Mouse (Mus musculus) gastrocnemius, postnatal 36 days (tissue): ENCODE measurements around the gene Farsb. TPM values are rescaled to one million over a fixed set of nuclear protein-coding genes. Genes with fewer than 3 reads are reported as not detected.

Experiments
- DNase-seq, 2 experiments: peaks; one replicate each; pipeline ENCODE4 v3.0.0; 2022
- intact Hi-C: fragments of 180-260 bp; cut with DNase I; formaldehyde crosslinking; loops from one replicate; pipeline ENCODE4 v1.15.1; 2025
- total RNA-seq, 2 experiments: library from RNA; stranded (reverse); gene quantifications; 2 replicates each; pipeline ENCODE4 v1.2.3; 2021

The Farsb gene
- total RNA-seq, 2 experiments from 2014 or later, result 46.8 to 54.3 TPM

DNA sequence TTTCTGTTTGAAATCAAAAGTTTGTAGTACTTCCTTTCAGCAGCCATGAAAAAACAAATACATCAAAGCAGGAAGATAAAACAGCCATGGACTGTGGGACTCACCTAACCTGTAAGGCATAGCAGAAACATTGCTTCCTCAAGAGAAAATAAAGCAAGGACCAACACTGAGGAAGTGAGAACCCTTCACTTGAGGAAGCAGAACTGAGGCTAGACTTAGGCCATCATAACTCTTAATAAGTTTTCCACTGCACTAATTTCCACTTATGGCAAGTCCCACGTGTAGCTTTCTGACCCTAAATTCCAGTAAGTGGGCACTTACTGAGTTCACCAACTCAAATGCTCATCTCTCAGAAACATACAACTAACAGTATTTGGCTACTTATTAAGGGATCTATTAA, 1.4 kb upstream of the Farsb start:
- intact Hi-C loops, result no loop called here
- no peak for DNase-seq

DNA sequence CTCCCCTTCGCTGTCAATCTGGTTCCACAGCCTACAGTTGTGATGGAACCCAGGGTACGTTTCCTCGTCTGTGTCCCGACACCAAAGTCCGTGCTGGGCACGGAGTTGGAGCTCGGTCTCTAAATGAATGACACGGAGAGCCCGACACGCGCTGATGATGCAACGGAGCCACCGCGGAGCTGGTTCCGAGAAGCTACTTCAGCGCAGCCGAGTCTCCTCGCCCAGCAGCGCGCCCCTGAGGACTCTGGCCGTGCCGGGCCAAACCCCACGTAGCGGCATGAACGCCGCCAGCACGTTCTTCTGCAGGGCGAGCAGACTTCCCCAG, 308 bp downstream of the Farsb start:
- DNase-seq, result no peak
- intact Hi-C loops, result no loop called here

DNA sequence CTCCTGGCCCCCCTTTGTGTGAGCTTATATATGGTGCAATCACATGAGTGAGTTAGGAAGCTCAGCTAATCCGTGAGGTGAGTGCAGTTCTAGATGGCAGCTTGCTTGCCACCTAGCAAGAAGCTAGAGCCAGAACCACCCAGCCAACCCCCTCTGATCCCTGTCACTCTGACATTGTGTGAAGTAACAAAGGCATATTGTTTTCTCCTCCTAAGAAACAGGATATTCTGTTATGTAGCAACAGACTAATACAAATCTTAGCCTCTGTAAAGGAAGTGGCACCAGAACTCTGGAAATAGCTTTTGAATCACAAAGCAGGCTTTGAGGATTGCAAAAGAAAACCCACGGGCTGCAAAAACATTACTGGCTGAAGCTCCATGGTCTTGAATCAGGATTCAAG, 4.3 kb downstream of the Farsb start:
- intact Hi-C loops, result no loop called here
- DNase-seq, result no peak

DNA sequence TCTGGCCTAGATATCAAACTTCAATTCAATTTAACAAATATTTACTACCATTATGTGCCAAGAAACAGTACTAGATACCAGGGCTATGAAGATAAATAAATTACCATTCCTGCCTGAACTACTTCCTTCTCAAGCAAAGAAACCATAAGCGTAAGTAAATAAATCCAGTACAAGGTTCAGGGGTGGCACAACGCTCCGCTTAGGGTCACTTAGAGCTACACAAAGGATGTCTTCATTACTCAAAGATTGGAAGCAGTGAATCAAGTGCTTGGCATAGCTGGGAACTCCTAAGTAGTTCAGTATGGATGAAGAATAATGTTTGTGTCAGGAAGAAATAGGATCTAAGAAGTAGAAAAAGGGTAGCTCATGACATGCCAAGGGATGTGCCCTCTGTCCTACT, 5.3 kb downstream of the Farsb start:
- intact Hi-C loops, result no loop called here
- no peak for DNase-seq

DNA sequence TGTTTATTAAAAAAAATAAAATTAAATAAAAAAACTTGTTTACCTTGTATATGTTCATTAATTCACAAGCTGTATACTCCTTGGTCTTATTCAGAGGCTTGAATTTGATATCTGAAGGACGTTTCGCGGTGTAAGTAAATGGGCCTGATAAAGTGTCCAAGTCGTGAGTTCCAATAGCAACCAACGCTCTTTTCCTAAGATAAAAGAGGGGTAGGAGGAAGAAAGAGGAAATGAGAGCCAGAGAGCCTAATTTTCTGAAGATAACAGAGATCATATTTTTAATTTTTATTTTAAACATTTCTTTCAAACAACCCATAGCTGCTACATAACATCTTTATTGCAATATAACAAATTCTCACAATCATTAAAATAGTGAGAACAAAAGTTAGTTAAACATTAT, 16.3 kb downstream of the Farsb start:
- intact Hi-C loops, result no loop called here
- DNase-seq, result no peak

DNA sequence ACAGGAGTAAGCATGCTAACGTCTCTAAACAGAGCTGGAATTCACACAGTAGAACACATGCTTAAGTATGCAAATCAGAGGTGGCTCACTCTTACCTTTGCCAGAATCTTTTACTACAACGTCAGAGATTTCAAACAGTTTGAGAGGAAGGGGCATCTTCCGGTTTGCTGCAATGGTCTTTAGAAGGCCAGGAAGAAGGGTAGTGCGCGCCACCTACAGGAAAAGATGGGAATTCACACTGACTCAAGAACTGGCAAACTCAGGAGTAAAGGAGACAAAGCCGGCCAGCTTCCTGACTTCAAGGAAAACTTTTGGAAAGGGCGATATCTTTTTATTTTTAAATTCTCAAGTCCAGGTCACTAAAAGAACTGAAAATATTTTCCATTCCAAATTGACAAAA, 34.0 kb downstream of the Farsb start:
- no peak for DNase-seq
- intact Hi-C loops, result loop anchor here (2.0 kb wide), 1 partner anchor 476 kb away; no protein-coding TSS in a partner anchor

DNA sequence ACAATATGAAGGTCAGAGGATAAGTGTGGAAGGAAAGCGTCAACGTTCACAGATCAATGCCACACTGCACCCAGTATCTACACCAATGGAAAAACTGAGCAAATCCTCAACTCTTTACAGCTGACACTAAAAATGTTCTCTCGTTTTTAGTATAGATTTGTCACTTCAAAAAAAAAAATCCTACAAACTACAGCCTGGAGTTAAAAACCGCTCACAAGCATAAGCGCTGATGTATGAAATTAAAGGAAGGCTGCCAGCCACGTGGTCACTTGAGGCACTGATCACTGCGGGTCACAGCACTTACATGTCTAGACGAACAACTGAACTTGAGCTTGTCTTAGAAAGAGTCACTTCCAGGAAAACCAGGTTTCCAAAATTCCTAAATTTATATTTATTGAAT, 34.8 kb downstream of the Farsb start:
- intact Hi-C loops, result loop anchor here (2.0 kb wide), 1 partner anchor 475 kb away; no protein-coding TSS in a partner anchor
- DNase-seq, result no peak

DNA sequence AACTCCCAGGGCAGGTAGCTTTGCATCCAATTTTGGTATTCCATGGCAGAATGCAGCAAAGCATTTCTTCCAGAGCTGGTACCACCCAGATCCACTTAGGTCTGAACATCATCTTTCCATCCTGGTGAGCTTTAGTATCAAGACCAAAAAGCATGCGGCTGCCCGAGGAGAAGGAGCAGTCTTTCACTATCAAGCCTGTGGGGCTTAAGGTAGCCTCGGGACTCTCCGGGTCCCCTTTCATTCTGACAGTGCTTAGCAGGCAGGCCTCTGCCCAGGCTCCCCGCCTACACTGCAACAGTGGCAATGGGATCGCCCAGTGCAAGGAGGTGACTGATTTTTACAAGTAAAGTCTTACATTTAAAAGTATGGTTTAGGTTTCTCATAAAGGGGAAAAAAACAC, 36.2 kb downstream of the Farsb start:
- DNase-seq, result no peak
- intact Hi-C loops, result no loop called here

DNA sequence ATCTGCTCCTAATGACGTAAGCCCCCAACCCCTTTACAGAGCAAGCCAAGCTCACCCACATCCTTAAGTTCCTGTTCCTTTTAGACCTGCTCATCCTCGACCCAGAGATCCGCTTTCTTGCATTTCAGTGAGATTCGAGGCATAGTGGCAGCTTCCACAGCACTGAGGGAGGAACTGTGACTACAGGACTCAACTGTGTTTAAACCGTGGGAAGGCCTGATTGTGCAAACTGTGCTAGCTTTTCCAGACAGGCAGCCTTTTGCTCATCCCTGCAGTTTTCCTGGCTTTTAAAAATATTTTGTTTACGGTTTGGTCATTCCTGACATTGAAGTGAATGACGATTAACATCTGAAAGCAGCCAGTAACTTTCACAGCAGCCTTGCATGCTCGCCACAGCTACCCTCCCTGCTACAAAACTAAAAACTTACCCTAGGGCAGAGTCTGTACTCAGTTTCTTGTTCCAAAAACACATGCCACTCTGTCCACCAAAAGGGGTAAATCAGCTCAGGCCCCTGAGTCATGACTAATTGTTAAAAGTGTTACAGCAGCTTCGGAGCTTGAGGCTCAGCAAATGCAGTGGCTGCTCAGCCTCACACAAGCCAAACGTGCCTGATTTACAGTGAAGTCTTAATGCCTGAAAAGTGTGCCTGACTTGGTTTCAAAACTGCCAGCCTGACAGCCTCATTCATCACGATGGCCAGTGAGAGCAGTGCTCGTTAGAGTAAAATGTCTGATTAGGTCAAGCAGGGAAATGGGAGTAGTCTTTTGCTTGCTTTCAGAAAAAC, 37.4 kb downstream of the Farsb start:
- intact Hi-C loops, result no loop called here

DNA sequence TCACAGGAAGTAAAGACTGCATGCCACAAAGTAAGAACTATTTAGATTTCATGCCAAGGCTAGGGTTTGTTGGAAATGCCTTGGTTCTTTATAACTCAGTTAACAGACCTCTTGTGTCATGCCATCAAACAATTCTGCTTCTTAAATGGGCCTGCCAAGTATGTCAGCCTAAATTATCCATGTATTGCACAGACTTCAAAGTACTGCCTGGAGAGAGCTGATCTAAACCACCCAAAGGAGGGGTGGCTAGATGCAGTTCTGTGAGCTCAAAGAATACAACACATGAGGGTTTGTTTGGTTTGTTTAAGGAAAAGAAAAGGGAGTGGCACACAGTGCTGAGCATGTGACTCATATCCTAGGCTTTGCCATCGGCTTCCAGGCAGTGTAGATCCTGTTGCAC, 40.6 kb downstream of the Farsb start:
- DNase-seq, result no peak
- intact Hi-C loops, result no loop called here

More for the DNA sequence above, 37.4 kb downstream of the Farsb start:
- no peak for DNase-seq

DNA sequence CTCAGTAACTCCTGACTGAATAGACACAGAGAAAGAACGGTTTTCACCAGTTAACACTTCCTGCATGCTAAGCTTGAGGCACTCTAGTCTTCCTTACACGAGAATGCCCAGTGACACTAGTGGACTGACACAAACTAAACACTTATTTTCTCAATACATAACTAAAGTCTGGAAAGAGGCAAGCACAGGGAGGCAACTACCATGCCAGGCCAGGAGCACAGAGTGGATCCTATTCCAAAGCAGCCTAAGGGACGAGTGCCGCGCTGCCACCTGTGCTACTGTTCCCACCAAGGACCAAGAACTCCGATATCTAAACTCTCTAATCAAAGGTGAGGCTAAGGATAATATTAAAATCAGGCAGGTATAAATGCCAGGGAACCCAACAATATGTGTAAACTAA, 42.0 kb downstream of the Farsb start:
- DNase-seq, result no peak
- intact Hi-C loops, result no loop called here

DNA sequence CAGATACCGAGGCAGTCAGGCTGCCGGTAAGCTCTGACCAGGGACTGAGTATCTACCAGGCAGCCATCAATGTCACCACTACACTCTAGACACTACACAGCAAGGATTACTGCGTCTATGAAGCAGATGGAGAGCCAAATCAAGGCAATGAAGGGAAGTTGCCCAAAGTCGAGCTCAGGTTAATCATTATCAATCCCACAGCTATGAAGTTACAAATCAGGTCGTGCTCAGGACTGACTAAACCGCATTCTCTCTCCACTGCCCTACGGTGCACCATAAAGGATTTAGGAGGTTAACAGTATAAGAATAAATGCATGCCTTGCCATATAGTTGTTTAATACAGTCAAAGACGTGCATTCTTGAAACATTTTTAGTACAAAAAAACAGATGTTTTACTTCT, 42.5 kb downstream of the Farsb start:
- no peak for DNase-seq
- intact Hi-C loops, result no loop called here

DNA sequence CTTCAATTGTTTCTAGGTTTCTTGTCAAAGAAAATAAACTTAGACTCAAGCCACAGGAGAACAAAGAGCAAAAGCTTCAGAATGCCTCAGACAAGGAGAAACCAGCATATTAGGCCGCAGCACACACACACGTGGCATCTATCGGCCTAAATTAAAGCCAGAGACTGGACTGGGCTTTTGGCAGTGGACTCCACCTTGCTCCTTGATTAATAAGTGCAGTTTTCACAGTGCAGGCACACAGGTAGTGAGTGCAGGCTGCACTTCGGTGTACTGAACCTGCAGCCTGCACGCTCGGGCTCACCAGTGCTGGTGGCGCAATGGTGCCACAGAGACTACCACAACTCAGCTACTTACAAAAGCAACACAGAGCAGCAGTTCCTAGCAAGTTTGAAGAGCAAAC, 45.6 kb downstream of the Farsb start:
- intact Hi-C loops, result no loop called here
- no peak for DNase-seq

DNA sequence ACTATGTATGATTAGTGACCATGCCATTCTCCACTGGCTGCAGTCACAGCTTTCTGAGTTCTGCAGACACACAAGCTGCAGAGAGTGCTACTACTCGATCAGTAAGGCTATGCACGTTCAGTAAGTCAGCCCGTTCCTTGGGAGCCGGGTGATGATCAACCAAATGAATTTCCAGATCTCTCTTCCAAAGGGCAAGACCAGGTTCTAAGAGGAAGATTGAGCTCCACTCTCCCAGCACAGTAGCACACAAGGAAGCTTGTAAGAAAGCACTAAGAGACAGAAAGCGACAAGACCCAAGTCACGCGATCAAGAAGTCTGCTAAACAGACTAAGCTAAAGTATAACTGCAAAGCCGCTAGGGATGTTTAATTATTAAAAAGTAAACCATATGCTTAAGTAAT, 48.0 kb downstream of the Farsb start:
- no peak for DNase-seq

DNA sequence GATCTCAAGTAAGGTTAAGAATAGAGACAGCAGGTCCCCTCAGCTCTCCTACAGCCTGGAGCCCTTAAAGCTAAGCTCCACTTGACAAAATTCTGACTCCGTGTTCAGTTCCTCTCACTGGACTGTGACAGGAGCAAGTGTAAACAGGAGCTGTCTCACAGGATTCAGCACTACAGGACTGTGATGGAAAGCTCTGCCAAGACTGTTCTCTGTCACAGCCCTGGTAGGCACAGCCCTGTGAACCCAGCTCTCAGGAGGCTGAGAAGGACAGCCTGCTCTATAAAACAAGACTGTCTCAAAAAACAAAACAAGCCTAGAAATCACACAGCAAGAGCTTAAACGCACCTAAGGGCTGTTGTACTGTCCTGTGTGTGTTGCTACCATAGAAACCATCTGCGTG, 51.5 kb downstream of the Farsb start:
- intact Hi-C loops, result no loop called here
- DNase-seq, result no peak

More for the DNA sequence above, 48.0 kb downstream of the Farsb start:
- intact Hi-C loops, result no loop called here

DNA sequence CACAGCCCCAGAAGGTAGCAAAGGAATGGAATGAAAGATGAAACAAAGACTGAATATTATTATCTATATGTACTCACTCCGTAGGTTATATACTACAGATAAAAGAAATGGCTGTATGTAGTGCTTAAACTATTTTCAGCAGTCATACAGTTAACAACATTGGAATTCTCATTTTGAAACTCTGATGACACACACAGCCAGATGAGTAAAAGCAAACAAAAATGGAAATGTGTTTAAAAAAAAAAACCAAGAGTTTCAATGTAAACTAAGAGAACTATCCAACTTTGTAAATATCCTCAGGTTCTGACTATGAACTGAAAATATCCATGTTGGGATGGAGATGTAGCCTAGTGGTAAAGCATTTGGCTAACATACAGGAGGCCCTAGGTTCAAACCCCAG, 52.3 kb downstream of the Farsb start:
- DNase-seq, result no peak
- intact Hi-C loops, result no loop called here

DNA sequence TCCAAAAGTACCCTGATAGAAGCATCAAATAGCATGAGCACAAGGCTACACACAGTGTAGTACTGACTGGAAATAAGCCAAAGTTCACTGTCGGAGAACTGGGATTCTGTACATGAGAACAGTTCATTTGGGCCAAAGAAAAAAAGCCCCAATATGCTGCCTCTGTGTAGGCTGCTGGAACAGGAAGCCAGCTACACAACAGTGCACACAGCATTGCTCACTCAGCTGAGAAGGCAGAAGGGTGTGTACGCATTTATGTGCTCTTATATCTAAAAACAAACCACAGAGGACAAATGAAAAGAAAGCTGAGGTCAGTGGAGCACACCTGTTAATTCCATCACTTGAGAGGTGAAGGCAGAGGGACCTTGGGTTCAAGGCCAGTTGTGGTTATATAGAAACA, 52.7 kb downstream of the Farsb start:
- DNase-seq, result no peak
- intact Hi-C loops, result no loop called here

DNA sequence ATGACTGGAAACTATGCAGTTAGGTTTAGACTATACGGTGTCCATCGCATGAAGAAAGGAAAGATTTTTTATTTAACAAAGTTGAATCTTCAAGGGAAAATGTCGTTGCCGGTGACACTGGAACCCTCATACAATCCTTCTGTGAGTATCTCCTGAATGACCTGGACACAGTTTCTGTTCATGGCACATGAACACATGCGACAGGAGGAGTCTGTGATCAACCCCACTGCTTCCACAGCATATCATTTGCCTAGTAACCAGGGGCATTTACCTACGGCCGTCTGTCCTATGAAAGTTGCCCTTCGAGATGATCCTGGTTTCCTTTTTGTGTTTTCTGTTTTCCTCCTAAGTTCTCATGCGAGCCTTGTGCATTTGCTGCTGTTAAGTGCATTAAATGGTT, 55.2 kb downstream of the Farsb start:
- DNase-seq, result no peak
- intact Hi-C loops, result no loop called here

DNA sequence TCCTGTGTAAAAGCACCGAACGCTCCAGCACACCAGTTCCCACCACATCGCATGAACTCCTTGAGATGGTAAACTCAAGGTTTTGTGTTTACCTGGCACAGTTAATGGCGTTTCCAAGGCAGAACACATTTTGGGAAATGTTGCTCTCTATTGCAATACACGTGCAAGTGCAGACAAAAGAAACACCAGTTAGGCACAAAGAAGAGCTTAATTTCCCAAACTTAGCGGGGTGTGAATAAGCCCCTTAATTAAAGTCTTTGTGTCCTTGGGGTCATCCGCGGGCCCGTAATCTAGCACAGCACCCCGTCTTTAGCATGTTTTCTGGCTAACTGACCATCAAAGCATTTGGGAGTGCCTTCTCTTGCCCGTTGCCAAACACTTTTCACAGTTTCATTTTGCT, 59.8 kb downstream of the Farsb start:
- intact Hi-C loops, result no loop called here
- no peak for DNase-seq

DNA sequence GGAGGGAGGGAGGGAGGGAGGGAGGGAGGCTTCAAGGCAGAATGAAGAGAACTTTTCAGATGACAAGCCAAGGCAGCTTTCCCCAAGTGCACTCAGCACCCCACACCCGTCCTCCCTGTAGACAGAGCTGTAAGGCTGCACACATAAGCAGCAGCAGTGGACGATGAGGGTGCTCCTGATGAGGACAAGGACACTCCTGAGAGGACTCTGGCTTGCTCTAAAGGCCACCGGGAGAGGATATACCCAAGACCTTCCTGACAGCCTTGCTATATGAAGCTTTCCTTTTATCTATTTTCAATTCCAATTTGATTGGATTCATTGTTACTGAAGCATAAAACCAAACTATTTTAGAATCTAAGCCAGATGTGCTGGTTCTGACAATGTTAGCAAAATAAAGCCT, 61.9 kb downstream of the Farsb start:
- DNase-seq, result no peak
- intact Hi-C loops, result no loop called here

DNA sequence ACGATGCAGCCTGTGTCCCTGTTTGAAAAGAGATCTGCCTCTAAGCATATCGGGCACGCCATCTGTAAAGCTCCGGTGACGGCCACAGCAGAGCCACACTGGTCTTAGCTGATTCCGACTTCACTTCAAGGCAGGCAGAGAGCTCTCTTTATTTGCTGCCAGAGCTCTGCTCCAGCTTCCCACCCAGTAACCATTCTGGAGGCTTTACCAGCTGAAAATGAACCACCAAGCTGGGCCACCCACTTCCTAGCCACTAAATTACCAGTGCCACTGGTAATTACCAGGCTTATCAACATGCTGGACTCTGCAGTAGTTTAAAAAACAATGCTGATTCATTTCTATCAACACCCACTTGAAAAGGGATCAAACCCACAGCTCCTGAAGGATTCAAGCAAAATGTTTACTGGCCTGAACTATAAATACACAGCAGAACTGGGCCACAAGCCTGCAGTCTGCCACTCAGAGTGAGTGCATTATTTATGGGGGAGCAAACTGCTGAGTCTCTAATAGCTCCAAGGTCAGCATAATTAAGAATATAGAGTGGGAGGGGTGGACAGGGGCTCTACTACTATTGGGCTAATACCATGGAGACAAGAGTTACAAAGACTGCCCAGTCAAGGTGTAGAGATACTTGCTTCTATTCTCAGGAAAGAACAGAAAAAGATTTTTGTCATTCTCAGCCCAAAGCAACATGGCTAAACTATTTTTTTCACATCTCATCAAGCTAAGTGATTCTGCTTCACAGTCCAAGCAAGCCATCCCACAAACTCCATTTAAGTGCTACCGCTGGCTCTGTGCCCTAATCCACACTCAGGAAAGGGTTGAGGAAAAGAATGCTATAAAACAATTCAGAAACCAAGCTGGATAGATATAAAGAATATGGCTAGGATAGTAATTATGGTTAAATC, 62.6 kb downstream of the Farsb start:
- intact Hi-C loops, result no loop called here
- no peak for DNase-seq

DNA sequence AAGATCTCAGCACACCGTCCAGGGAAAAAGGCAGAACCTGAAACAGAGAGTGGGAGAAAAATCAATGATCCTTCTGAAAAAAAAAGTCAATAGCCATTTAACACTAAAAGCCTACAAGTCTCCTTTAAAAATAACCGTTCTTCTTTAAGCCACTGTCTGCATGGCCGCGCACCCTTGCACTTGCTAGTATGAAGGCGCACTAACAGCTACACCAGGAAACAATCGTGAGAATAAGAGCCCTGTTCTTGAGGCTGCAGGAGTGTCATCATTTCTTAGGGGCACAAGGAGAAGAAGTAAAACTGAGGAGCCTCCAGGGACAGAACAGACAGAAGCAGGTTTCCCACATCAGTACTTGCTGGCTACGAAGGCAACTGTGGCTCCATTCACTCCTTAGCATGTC, 63.4 kb downstream of the Farsb start:
- no peak for DNase-seq
- intact Hi-C loops, result no loop called here
